Mouse (Mus musculus) adrenal gland, adult 2 months (tissue): ENCODE results near the gene Zfp64. TPM values are rescaled to one million over a fixed set of nuclear protein-coding genes. Genes with fewer than 3 reads are reported as not detected.
"Not testable (repeated sequence)": the region's sequence is repeated elsewhere in the genome, so short reads cannot be mapped to it uniquely, and the experiment has no call there.

ENCODE experiments used
- DNase-seq: peaks from one replicate; pipeline ENCODE4 v3.0.0; 2021
- polyA plus RNA-seq: library from polyadenylated mRNA; depleted of rRNA; stranded (reverse); fragments of >200 nt; gene quantifications from 2 replicates; pipeline ENCODE4 v1.2.3, GENCODE M21; 2012
- total RNA-seq, 2 experiments: library from RNA; stranded (reverse); gene quantifications; 2 replicates each; pipeline ENCODE4 v1.2.3; 2021

The Zfp64 gene
- total and polyA plus RNA-seq, 3 experiments = 17.5 to 37.4 (median 17.5) TPM

- no peak for DNase-seq
These were observed 59.9 kb downstream of the Zfp64 start for GRCm38 (mm10) chr2:168895531-168895930.

- no peak for DNase-seq
These were observed 60.6 kb downstream of the Zfp64 start for GRCm38 (mm10) chr2:168894738-168895137.

- no peak for DNase-seq
These were observed 63.3 kb downstream of the Zfp64 start for GRCm38 (mm10) chr2:168892057-168892456.

DNA sequence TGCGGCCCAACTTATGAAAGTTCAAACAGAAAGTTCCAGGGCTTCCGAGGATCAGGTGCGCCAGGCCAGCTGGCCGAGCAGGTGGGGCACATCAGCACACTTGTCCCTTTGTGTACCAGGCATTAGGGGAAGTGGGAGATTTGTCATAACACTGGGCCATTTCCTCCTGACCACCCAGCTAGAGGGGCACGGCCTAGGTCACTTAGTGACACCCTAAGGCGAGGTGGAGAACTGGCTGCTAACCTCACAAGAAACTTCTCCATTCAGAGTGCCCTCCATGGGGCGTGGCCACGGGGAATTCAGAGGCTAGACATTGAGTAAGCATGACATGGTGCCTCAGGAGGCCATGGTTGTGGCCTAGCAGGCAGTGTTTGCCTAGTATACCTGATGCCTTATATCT lies 70.7 kb downstream of the Zfp64 start:
- DNase-seq = no peak

GRCm38 (mm10) chr2:168882997-168883396 lies 72.4 kb downstream of the Zfp64 start:
- DNase-seq = no peak

DNA sequence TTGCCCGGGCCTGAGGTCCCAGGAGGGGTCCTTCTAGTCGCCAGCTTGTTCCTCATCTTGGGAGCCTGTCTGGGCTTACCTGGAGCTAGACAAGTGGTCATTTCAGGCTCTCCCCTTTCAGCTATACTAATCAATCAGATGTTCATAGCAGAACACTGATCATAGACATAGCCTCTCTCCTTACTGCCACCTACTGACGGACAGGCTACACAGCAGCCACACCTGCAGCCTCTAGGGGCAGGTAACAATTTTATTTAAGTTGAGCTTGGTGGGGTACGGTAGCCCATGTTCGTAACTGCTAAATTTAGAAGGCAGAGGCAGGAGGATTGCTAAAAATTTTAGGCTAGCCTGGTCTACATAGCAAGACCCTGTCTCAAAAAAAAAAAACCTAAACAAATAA lies 73.5 kb downstream of the Zfp64 start:
- no peak for DNase-seq

GRCm38 (mm10) chr2:168879573-168879972 lies 75.8 kb downstream of the Zfp64 start:
- DNase-seq = no peak

GRCm38 (mm10) chr2:168878708-168879107 lies 76.7 kb downstream of the Zfp64 start:
- DNase-seq = no peak

GRCm38 (mm10) chr2:168878158-168878557 lies 77.2 kb downstream of the Zfp64 start:
- no peak for DNase-seq

GRCm38 (mm10) chr2:168876631-168877030 lies 78.8 kb downstream of the Zfp64 start:
- DNase-seq = no peak

GRCm38 (mm10) chr2:168874498-168874897 lies 80.9 kb downstream of the Zfp64 start:
- DNase-seq = no peak

DNA sequence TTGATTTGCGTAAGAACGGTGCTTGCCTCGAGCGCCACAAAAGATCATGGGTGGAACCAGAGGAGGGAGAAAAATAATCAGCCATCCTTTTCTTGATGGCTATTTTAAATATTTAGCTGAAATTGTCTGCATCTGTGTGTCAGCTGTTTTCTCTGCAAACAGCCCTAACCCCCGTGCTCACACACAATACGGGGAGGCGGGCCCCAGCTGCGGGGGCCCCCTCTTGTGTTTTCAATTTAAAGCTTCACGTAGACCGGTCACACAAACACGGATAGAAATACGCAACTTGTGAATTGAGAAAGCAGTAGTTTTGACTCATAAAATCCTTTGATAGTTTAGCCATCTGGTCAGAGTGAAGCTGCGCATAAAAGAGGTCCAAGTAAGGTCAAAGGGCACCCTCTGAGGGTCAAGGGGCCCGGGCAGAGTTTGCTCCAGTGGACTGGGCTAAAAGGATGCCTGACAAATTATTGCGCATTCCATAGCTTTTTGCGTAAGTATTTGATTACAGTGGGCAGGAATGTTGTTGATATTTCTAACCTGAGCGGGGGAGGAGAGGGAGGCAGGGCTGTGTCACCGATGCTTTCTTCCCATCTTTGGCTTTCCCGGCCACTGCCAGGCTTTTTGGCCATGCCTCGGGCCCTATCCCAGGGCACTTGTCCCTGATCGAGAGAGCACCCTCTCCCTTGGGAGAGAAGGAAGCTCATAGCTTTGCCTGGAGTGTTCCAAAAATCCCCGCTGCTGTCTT lies 83.4 kb downstream of the Zfp64 start:
- no peak for DNase-seq

DNA sequence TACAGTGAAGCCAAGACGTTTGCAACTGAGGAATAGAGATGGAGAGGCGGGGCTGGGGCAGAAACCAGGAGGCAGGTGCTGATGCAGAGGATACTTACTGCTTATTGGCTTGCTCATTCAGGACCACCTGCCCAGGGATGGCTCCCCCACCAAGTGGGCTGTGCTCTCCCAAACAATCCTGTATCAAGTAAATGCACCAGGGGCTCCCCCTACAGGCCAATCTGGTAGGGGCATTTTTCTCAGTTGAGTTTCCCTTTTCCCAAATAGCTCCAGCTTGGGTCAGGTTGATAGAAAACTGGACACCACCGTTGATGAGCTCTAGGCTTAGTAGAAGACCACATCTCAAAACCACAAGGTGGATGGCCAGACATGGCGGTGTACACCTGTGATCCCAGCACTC lies 84.9 kb downstream of the Zfp64 start:
- DNase-seq = no peak

GRCm38 (mm10) chr2:168866942-168867341 lies 88.4 kb downstream of the Zfp64 start:
- no peak for DNase-seq

DNA sequence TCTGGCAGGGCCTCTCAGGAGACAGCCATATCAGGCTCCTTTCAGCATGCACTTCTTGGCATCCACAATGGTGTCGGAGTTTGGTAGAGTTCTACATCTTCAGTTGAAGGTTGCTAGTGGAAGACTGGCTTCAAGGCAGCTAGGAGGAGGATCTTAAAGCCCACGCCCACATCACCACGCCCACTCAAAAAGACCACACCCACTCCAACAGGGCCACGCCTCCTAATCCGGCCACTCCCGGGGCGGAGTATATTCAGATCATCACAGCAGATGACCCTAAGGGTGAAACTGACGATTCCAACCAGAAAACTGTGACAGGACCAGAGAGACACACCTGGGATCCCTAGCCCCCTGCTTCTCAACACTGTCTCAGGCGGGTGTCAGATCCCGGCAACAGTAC lies 89.0 kb downstream of the Zfp64 start:
- DNase-seq = no peak

DNA sequence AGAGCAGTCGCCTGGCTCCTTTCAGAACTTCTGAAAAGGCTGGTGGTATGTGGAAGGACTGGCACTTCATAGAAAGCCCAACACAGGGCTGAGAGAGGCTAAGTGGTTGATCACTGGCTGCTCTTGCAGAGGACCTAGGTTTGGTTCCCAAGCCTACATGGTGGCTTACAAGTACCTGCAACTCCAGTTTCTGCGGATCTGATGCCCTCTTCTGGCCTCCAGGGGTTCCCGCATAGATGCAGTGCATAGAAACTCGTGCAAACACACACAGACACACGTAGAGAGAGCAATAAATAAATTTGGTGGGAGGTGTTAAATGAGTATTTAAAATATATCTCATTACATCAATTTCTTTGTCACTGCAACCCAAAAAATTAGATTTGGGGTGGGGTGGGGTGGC lies 90.5 kb downstream of the Zfp64 start:
- no peak for DNase-seq

- DNase-seq = no peak
These were observed 92.7 kb downstream of the Zfp64 start for GRCm38 (mm10) chr2:168862694-168863093.

DNA sequence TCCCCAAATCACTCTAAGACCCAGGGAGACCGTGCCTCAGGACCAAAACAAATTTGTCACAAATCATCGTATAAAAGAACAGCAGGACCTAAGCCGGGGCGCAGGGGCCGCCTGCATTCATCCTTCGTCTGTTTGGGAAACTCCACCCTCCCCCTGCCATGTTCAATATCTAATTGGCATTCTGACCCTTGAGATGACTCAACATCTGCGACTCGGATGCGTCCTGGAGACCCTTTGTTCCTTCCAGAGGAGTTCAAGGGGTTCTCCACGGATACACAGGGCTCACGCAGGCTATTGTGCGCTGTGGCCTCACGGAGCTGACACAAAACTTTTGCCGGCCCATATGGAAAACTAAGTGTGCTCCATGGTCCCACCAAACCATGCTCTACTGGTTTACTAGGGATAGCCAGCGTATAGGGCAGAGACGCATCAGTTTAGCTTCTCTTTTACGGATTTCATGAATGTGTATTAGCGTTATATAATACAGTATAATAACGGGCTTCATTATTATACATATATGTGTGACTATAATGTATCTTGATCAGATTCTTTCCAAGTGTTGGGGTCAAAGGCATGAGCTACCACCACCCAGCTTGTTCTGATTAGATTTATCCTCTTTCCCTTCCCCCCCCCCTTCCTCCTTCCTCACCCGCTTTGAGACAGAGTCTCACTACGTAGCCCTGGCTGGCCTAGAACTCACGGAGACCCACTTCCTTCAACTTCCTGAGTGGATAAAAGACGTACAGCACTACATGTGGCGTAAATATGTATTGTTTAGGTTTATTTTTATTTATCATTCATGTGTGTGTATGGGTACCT lies 94.3 kb downstream of the Zfp64 start:
- no peak for DNase-seq

DNA sequence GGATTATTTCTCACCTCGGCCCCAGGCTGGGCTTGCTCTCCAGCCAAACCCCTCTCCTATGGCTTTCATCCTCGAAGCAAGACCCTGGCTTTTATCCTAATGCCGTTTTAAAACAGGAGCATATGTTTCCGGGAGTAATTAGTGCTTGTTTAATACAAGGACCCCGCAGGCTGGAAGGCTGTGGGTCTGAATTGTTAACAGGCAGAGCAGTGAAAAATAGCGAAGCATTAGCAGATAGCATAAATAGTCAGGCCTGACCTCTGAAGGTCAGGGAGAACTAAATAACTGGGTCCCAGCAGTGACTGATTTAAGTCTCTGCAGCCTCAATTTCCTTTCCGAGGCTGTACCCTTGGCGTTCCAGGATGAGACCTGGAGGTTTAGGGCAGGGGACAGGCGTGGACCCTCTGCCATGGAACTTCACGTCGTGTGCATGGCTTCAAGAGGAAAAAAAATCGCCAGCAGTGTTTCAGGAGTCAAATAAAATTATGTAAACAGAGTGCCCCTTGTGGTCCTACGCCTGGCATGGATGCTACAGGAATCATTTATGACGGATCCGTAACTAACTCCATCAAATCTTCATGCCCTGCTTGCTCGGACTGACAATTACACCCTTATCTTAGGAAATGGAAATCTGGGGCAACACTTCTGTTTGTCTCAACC lies 95.2 kb downstream of the Zfp64 start:
- DNase-seq = no peak

GRCm38 (mm10) chr2:168856638-168857037 lies 98.7 kb downstream of the Zfp64 start:
- no peak for DNase-seq

GRCm38 (mm10) chr2:168854777-168855176 lies 100.6 kb downstream of the Zfp64 start:
- DNase-seq = no peak

DNA sequence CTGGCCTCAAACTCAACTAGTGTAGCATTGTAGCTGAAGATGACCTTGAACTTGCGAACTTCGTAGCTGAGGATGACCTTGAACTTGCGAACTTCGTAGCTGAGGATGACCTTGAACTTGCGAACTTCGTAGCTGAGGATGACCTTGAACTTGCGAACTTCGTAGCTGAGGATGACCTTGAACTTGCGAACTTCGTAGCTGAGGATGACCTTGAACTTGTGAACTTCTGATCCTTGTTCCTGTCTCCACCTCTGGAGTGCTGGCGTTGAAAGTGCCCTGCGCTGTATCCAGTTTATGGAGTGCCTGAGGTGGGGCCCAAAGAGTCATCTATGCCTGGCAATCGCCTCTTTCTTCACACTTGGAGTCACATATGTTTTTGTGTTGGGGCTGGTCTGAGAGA lies 101.5 kb downstream of the Zfp64 start:
- DNase-seq = not testable (repeated sequence)

- DNase-seq = no peak
These were observed 103.8 kb downstream of the Zfp64 start for GRCm38 (mm10) chr2:168851545-168851944.
